ENCODE assay signal across 40 mouse cellular contexts in genomic region chr7:24476856-24477255, GRCm38 (mm10). TPM values are rescaled to one million over a fixed set of nuclear protein-coding genes. Genes with fewer than 3 reads are reported as not detected.
"Had no signal": no experiment of that assay in that cellular context is flagged by ENCODE, and none has a peak within 500 bp of the region (broad histone marks: within the 10 kb centered on the region; RNA-seq: fewer than 3 reads in every experiment).

No protein-coding gene starts in this region.

- ATAC-seq: forebrain, postnatal 0 days; hindbrain, embryonic 16.5 days; inflammation-experienced regulatory T-cells, adult 6 months; intestine, embryonic 15.5 days; liver, embryonic 12.5 days had no signal

- H3K4me3 ChIP-seq: heart, embryonic 10.5 days; heart, embryonic 12.5 days; hindbrain, embryonic 10.5 days; hindbrain, embryonic 12.5 days; intestine, embryonic 15.5 days; kidney, embryonic 15.5 days; limb, embryonic 13.5 days; limb, embryonic 15.5 days; liver, embryonic 12.5 days had no signal

- H3K27ac ChIP-seq: heart, embryonic 10.5 days; hindbrain, embryonic 10.5 days; hindbrain, embryonic 12.5 days; hindbrain, embryonic 14.5 days; intestine, embryonic 15.5 days; kidney, embryonic 15.5 days; kidney, postnatal 0 days; limb, embryonic 13.5 days; limb, embryonic 15.5 days; liver, embryonic 12.5 days; liver, embryonic 14.5 days had no signal

- DNase-seq: forebrain, postnatal 0 days; gastrocnemius, postnatal 25 days; heart, adult 18-20 months; heart, postnatal 10 days; heart, postnatal 4 days; kidney, adult 11 months; kidney, adult 2 months; kidney, adult 9 months; kidney, postnatal 14 days; kidney, postnatal 36 days; layer of hippocampus, adult 9-11 months; layer of hippocampus, postnatal 36 days; left cerebral cortex, postnatal 4 days had no signal

RNA-seq across cellular contexts. Expression of gene Cadm4, which starts 5.0 kb away (rescaled TPM):
- total RNA-seq: granulocyte monocyte progenitor cell, adult 5-6 weeks had no signal

RNA-seq across cellular contexts. Expression of gene Irgc1, which starts 24.8 kb away (rescaled TPM):
- total RNA-seq: forebrain, postnatal 0 days; gastrocnemius, adult 18-20 months; gastrocnemius, adult 8-10 months; gastrocnemius, postnatal 25 days; granulocyte monocyte progenitor cell, adult 5-6 weeks; heart, adult 18-20 months; heart, postnatal 10 days; heart, postnatal 25 days; heart, postnatal 4 days; layer of hippocampus, adult 18-20 months; layer of hippocampus, adult 8-10 months; layer of hippocampus, postnatal 14 days; layer of hippocampus, postnatal 36 days; left cerebral cortex, postnatal 4 days; liver, adult 2 months had no signal

RNA-seq across cellular contexts. Expression of gene AC161166.1, which starts 35.4 kb away (rescaled TPM):
- total RNA-seq: forebrain, postnatal 0 days; gastrocnemius, adult 18-20 months; gastrocnemius, adult 8-10 months; gastrocnemius, postnatal 25 days; gastrocnemius, postnatal 4 days; granulocyte monocyte progenitor cell, adult 5-6 weeks; heart, adult 18-20 months; heart, adult 8-10 months; heart, postnatal 10 days; heart, postnatal 25 days; heart, postnatal 4 days; layer of hippocampus, adult 18-20 months; layer of hippocampus, adult 8-10 months; layer of hippocampus, postnatal 14 days; layer of hippocampus, postnatal 36 days; left cerebral cortex, adult 18-20 months; left cerebral cortex, postnatal 10 days; left cerebral cortex, postnatal 25 days; left cerebral cortex, postnatal 4 days; liver, adult 2 months had no signal
